Mouse (Mus musculus): ENCODE results near the gene Slc22a16.

DNA sequence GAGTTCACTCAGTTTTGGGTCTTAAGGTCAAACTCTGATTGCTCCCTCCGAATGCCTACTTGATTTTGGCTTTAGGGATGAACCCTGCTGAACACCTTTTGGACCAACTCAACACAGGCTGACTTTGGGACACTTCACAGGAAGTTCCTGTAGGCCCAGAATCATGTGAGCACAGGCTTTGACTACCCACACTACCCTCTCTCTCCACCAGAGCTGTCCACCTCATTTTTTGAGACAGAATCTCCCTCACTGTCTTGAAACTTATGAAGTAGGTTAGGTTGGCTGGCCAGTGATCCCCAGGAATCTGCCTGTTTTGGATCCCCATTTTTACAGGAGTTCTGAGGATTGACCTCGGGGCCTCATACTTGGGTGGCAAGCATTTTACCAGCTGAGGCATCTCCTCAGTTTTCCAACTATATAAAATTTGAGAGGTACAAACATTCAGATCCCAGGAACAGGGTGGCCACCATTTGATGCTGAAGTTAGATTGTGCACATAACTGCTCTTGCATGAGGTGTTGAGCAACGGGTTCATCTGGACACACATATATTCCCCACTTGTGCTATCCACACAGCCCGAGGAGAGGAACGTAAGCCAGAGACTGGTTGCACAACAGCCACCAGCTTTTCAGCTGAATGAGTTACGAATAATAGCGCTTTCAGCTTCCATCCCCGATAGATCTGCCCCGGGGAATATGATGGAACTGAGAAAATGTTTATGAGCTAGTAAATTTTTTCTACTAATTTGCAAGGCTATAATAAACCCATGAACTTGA, 45.9 kb upstream of the Slc22a16 start:
- no peak for TF ChIP-seq CTCF (IDR thresholded peaks at IDR 0.05; ENCODE audit: control insufficient read depth, insufficient read depth, low read length)
- TF ChIP-seq POLR2A (IDR thresholded peaks at IDR 0.05; ENCODE audit: borderline replicate concordance, control insufficient read depth, low read depth, low read length) = no peak

Data from bone marrow, adult 2 months (tissue).